Mouse (Mus musculus) small intestine, adult 10 weeks (tissue): Measurements from ENCODE around the gene C330021F23Rik. TPM values are rescaled to one million over a fixed set of nuclear protein-coding genes. Genes with fewer than 3 reads are reported as not detected.

ENCODE experiments used
- polyA plus RNA-seq: library from polyadenylated mRNA; stranded (reverse); fragments of 350-450 nt; fragmentation: Illumina TruSeq; extraction: RNeasy Lipid Tissue Mini Kit (QIAGEN cat#74804); gene quantifications from one replicate; pipeline ENCODE4 v1.2.3, GENCODE M21; 2014; ENCODE audit warnings: low replicate concordance

The C330021F23Rik gene
- 1.4 TPM for polyA plus RNA-seq

GRCm38 (mm10) chr8:3567641-3568371 is at the start of gene C330021F23Rik:
Gene C330021F23Rik (plus strand): TSS chr8:3567990.

GRCm38 (mm10) chr8:3586993-3587390 is 19.2 kb downstream of the C330021F23Rik start, which contains the start of gene Camsap3:
Gene Camsap3 (plus strand): TSS chr8:3587293.

DNA sequence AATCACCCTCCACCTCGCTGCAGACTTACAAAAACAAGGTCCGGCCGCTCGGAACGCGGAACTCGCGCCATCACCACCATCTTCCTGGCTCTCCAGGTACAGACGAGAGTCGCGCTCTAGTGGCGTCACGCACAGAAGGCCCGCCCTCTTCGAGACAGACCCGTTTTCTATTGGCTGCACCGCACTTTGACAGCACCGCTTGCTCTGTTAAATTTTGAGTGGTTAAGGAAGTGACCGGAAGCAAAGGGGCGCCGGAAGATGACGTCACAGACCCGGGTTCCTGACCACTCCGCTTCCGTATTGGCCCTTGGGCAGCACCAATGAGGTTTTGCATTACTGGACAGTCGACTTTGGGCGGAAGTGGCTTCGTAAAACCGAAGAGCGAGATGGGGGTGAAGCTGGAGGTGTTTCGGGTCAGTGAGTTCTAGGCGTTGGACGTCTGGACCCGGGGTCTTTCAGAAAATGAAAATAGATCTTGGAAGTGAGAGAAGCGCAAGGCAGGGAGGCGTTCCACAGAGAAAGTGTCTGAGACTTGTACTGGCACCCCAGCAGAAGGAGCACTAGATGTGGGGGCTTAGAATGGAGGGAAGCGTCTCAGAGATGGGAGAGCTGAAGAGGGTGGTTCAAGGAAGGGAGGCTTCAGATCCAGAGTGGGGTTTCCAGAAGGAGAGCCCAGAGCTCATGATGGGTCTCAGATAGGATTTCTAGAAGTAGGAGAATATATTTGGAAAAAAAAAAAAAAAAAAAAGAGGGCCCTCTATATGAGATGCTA is 53.6 kb downstream of the C330021F23Rik start, which contains the start of the genes Xab2 and Pet100:
Xab2 (minus strand) TSS at position 118 of the 772 bp plus-strand sequence.
Pet100 (plus strand) TSS at position 350 of the 772 bp plus-strand sequence.

GRCm38 (mm10) chr8:3625445-3625844 is 57.7 kb downstream of the C330021F23Rik start, which contains the start of gene Pcp2:
Gene Pcp2 (minus strand): TSS chr8:3625545.

GRCm38 (mm10) chr8:3630647-3631477 is 63.1 kb downstream of the C330021F23Rik start, which contains the start of gene Stxbp2:
Gene Stxbp2 (plus strand): TSS chr8:3630955.

Other genes starting within 250 kb of the C330021F23Rik start
- gene A430078G23Rik, start 214.6 kb upstream of the C330021F23Rik start, polyA plus RNA-seq, result not detected
- 5.2 TPM for gene Arhgef18, start 175.0 kb upstream of the C330021F23Rik start, polyA plus RNA-seq
- 1.3 TPM for gene Pex11g, start 100.3 kb upstream of the C330021F23Rik start, polyA plus RNA-seq
- not detected for gene Tex45, start 97.1 kb upstream of the C330021F23Rik start, polyA plus RNA-seq
- gene Zfp358, start 74.9 kb upstream of the C330021F23Rik start, polyA plus RNA-seq, result 0.52 TPM
- 16.9 TPM for gene Mcoln1, start 67.5 kb upstream of the C330021F23Rik start, polyA plus RNA-seq
- 14.2 TPM for gene Pnpla6, start 52.6 kb upstream of the C330021F23Rik start, polyA plus RNA-seq
- gene Camsap3, start 19.3 kb downstream of the C330021F23Rik start, polyA plus RNA-seq, result 2.7 TPM
- gene Xab2, start 53.3 kb downstream of the C330021F23Rik start, polyA plus RNA-seq, result 0.19 TPM
- gene Pet100, start 53.6 kb downstream of the C330021F23Rik start, polyA plus RNA-seq, result 4.4 TPM
- gene Pcp2, start 57.6 kb downstream of the C330021F23Rik start, polyA plus RNA-seq, result not detected
- gene Stxbp2, start 63.0 kb downstream of the C330021F23Rik start, polyA plus RNA-seq, result 46.8 TPM
- gene Retn, start 87.8 kb downstream of the C330021F23Rik start, polyA plus RNA-seq, result 3.1 TPM
- gene Mcemp1, start 97.8 kb downstream of the C330021F23Rik start, polyA plus RNA-seq, result not detected
- not detected for gene Fcor, start 104.4 kb downstream of the C330021F23Rik start, polyA plus RNA-seq
- 4.5 TPM for gene Trappc5, start 108.3 kb downstream of the C330021F23Rik start, polyA plus RNA-seq
- gene Fcer2a, start 126.2 kb downstream of the C330021F23Rik start, polyA plus RNA-seq, result 0.85 TPM
- gene Clec4g, start 152.7 kb downstream of the C330021F23Rik start, polyA plus RNA-seq, result not detected
- gene Cd209a, start 181.0 kb downstream of the C330021F23Rik start, polyA plus RNA-seq, result 15.9 TPM